Mouse (Mus musculus): ENCODE data around the gene Wdr77.
"Not testable (repeated sequence)": the region's sequence is repeated elsewhere in the genome, so short reads cannot be mapped to it uniquely, and the experiment has no call there.

Gene Wdr77

GRCm38 (mm10) chr3:105958974-105959580 is at the start of gene Wdr77:
Gene Wdr77, plus strand, starts transcription at chr3:105959369.
- DNase-seq (ENCODE audit: low spot score in 2 of 2): peak; percentile 93 to 95

- DNase-seq (ENCODE audit: low spot score in 2 of 2): no peak
Measured at GRCm38 (mm10) chr3:105910519-105911190, 48.5 kb upstream of the Wdr77 start.

GRCm38 (mm10) chr3:105912097-105912880 is 46.9 kb upstream of the Wdr77 start:
- DNase-seq (ENCODE audit: low spot score in 2 of 2): no peak

DNA sequence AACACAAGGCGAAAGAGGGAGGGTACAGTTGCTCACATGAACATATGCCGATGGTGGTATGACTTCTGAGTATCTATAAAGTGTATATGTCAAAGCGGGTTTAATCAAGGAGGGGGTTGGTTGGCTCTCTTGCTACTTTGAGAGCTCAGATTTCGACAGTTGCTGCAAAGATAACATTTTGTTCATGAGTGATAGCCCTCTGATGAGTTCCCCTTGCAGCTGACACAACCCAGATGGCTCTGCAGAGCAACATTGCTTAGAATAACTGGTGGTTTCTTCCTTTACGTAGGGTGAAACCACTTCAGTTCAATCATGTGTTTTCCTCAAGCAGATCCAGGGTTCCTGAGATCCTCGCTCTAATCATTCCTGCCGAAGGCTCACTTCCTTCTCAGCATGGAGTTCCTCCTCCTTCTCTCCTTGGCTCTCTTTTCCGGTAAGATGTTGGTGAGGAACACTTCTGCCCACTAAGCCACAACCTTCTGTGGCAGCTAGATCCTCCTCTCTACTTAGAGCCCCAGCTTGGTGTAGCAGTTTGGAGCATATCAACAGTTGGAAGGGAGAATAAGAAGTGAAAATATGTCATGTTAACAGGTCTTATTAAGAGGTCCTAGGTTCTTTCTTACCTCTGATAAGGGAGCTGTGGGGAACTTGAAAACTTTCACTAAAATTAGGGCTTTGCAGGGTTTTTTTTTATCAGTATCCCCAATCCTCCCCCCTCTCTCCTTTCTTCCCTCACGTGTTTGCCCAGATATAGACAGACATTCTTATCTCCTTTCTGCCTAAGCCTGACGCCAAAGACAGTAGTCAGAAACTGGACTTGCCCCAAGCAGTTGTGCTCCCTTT is 45.1 kb upstream of the Wdr77 start:
- DNase-seq (ENCODE audit: low spot score in 2 of 2): no peak

- no peak for DNase-seq (ENCODE audit: low spot score in 2 of 2)
Measured at GRCm38 (mm10) chr3:105915281-105915680, 43.9 kb upstream of the Wdr77 start.

DNA sequence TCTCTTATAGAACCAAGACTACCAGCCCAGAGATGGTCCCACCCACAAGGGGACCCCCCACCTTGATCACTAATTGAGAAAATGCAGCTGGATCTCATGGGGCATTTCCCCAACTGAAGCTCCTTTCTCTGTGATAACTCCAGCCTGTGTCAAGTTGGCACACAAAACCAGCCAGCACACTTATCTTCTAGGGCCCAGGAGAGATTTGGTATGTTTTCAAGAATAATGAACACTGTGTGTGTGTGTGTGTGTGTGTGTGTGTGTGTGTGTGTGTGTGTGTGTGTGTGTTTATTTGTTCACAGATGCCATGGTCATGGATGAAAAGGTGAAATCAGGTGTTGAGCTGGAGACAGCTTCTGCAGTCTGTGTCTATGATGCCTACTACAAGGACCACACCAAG is 42.7 kb upstream of the Wdr77 start:
- DNase-seq (ENCODE audit: low spot score in 2 of 2): not testable (repeated sequence)

DNA sequence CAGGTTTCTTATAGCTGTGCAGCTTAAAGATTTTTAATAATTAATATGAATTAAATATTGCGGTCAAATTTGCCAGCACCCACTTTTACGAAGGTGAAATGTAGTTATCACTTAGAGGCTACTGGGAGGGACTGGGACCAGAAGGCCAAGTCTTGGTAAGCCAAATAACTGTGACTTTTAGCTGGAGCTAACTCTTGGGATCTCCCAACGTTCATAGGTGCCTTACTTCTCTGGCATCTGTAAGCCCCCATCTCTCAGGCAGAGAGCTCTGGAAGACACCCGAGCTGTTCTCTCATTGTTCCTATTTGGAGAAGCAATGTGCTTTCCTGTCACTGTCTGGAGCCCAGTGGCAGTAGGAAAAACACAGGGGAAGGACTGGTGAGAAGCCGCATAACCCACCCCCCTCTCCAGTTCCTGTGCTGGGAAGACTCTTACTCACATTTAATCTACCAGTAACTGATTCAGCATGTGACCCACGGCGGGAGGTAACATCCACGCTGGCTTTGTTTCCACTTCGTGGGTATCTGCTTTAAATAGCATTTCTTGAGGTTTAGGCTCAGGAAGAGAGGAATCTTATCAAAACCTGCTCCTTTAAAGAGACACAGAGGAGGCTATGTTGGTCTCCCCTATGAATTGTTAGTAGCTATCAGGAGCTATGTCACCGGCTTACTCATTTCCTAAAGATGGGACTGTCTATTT is 41.4 kb upstream of the Wdr77 start:
- no peak for DNase-seq (ENCODE audit: low spot score in 2 of 2)

GRCm38 (mm10) chr3:105918355-105918745 is 40.8 kb upstream of the Wdr77 start:
- DNase-seq (ENCODE audit: low spot score in 2 of 2): no peak

DNA sequence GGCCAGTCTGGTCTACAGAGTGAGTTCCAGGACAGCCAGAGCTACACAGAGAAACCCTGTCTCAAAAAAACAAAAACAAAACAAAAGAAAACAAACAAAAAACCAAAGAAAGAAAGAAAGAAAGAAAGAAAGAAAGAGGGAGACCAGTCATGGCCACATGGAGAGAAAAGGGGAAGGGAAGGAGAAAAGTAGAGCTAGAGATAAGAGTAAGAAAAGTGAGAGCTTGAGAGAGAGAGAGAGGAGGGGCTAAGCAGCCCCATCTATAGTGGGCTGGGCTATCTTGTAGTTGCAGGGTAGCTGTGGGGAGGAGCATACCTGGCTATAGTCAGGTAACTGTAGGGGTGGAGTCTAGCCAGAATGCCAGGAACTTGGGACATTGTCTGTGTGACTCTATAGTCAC is 38.4 kb upstream of the Wdr77 start:
- DNase-seq (ENCODE audit: low spot score in 2 of 2): not testable (repeated sequence)

DNA sequence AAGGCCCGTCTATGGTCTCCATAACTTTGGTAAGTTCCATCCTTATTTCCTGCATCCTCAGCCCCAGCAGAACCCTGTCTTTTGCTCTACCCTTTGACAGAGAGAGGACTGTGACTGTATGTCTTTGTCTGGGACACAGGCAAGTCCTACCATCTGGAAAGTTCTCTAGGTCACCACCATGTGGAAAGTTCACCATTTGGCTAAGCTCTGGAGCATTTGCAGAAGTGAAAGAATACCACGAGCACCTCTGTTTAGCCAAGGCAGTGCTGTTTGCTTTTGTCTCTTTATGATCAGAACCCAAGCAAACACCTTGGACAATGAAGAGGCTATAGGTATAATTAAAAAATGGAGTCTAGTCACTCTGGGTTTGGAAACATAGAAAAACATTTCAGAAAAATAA is 37.2 kb upstream of the Wdr77 start:
- no peak for DNase-seq (ENCODE audit: low spot score in 2 of 2)

DNA sequence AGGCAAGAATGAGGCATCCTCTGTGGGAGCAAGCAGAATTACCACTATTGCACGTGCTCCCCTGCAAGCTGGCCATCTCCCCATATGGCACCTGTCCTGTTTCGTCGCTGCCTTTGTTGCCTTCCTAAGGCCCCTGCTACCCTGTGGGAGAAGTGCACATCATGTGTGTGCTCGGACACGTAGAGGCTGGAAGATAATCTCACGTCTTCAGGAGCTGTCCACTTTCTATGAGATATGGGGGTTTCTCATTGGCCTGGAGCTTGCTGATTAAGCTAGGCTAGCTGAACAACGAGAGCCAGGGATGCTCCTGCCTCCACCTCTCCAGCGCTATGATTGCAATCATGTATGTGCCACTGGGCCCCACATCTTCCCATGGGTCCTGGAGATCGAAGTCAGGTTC is 34.6 kb upstream of the Wdr77 start:
- no peak for DNase-seq (ENCODE audit: low spot score in 2 of 2)

DNA sequence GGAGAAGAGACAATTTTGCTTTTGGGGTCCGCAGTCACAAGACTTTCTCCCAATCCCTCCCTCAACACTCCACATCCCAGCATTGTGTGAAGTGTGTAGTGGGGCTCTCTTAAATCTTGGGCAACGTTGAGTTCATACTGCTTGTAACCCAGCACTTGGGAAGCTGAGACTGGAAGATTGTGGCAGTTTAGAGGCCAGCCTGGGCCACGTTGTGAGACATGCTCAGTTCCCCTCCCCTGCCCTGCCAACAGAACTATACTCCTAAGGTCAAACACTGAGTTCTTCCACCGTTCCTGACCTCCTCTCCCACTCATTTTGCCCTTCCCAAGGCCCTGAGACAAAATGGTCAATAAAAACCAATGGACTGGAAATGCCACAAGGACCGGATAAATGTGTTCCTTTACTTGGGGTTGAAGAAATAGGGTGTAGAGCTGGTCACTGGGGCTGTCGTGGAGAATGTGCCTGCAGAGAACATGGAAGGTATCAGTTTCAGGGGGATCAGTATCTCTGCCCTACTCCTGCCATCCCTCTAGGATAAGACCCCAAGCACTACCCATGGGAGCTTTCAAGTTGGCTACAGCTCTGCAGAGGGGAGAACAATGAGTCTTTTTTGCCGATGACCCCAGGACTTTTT is 31.5 kb upstream of the Wdr77 start:
- no peak for DNase-seq (ENCODE audit: low spot score in 2 of 2)

GRCm38 (mm10) chr3:105928195-105928569 is 31.0 kb upstream of the Wdr77 start:
- DNase-seq (ENCODE audit: low spot score in 2 of 2): no peak

- no peak for DNase-seq (ENCODE audit: low spot score in 2 of 2)
Measured at GRCm38 (mm10) chr3:105928781-105929180, 30.4 kb upstream of the Wdr77 start.

DNA sequence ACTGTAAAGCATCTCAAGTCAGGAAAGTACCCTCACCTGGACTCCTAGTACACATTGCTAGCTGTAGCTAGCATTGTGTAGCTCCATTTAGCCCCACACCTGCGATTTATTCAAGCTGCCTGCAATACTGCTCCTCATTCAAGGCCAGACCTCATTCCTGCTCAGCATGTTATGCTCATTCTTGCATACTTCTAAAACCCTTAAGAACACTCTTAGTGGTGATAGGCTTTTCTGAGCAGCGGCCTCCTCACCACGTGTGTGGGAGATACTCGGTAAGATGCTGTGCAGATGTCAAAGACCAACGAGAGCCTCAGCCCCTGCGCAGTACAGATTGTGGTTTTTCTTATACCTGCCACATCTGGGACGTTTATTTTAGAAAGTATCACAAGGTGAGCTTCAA is 29.3 kb upstream of the Wdr77 start:
- no peak for DNase-seq (ENCODE audit: low spot score in 2 of 2)

DNA sequence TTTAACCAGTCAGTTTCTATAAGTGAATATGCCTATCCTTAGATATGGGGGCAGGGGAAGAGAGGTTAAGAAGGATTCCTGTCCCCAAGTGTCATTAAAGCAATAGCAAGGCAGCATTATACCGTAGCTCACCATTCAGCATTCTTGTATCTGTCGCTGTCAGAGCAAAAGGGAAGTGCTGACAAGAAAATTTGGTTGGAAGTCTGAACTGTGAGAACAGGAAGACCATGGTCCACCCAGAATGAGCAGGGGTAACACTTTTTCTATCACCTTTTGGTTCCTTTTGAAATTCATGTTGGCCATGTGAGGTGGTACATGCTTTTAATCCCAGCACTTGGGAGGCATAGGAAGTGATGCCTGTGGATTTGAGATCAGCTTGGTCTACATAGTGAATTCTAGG is 28.1 kb upstream of the Wdr77 start:
- DNase-seq (ENCODE audit: low spot score in 2 of 2): no peak

DNA sequence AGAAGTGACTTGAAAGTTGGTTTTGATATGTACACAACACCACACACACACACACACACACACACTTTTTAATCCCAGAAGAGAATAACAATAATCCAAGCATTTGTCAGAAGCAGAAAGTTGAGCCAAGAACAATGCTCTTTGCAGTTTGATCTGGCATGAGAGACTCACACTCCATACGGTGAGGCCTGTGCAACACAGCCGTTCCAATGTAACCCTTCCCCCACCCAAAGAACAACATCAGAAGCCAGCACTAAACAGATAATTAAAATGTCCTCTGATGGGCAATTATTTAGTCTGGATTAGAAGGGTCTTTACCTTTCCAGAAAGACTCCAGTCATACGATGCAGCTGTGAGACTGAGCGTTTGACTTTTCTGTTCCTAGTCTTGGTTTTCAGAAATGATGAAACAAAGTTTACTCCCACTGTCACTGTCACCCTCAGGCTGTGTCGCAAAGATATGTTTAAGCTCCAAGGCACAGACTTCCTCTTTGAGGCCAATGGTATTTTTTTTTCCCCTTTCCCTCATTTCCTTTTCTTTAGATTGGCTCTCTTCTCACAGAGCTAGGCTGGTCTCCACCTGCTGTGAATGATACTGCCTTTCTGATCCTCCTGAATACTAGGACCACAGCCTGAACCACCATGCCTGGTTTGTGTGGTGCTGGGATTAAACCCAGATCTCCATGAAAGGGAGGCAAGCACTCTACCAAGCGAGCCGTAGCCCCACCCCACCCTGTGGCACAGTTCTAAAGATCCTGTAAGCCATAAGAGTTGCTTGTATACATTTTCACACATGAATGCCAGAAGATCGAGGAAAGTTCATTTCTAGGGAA is 26.7 kb upstream of the Wdr77 start, which contains the start of gene I830077J02Rik:
Gene I830077J02Rik (minus strand): TSS at position 425 of the 832 bp plus-strand sequence.
- DNase-seq (ENCODE audit: low spot score in 2 of 2): no peak

GRCm38 (mm10) chr3:105933926-105934325 is 25.2 kb upstream of the Wdr77 start:
- DNase-seq (ENCODE audit: low spot score in 2 of 2): peak in 1 of 2 experiments; percentile 34

DNA sequence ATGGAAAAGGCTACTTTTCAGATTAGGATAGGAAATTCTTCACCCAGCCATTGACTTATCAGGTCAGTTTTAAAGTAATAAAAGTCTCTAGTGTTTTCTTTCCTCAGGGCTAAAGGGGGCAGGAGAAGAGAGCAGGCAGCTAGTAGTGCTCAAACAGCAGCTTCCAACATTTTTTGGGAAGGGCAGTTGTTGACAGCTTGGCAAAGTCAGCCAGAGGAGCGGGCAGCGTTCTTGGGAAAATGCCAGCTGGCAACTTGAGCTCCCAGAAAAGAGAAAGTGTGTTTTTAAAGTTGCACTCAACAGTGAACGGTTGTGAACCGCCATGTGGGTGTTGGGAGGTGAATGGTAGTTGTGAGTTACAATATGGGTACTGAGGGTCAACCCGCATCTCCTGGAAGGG is 24.1 kb upstream of the Wdr77 start:
- no peak for DNase-seq (ENCODE audit: low spot score in 2 of 2)

DNA sequence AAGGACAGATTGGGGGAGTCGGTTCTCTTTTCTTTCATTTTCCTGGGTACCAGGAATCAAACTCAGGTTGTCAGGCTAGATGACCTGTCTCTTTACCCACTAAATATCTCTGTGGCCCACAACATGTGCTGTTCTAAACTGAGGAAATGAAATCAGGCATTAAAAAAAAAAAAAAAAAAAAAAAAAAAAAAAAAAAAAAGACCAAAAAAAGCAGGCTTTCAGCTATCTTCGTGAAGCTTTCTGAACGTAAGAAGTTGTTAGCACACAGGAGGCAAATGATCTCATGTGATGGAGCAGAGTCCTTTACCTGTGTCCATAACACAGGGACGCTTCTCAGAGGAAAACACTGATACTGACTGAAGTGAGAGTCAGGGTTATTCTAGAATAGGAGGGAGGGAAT is 23.1 kb upstream of the Wdr77 start:
- no peak for DNase-seq (ENCODE audit: low spot score in 2 of 2)
